25 mouse cellular contexts compared by ENCODE assay signal in the genomic region with DNA sequence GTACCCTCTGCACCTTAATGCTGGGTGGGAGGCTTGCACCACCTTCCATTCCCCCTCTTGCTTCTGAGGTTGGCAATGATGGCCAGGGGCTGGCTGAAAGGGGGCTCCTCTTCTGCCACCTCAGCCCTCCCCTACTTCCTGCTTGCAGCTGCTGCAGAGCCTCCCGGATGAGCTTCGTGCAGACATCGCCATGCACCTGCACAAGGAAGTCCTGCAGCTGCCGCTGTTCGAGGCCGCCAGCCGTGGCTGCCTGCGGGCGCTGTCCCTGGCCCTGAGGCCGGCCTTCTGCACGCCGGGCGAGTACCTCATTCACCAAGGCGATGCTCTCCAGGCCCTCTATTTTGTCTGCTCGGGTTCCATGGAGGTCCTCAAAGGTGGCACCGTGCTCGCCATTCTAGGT. TPM values are rescaled to one million over a fixed set of nuclear protein-coding genes. Genes with fewer than 3 reads are reported as not detected.
A peak's percentile ranks its signal among the peaks of the same experiment; 100 is the strongest.
DNase-seq lines count a peak whose midpoint lies in the region; ATAC-seq and TF ChIP-seq lines count a peak whose summit lies in the region.
"Had no signal": no experiment of that assay in that cellular context is flagged by ENCODE, and none has a peak within 500 bp of the region (broad histone marks: within the 10 kb centered on the region; RNA-seq: fewer than 3 reads in every experiment).

No protein-coding gene starts in this region.

- ATAC-seq in neural tube, embryonic 13.5 days (ENCODE audit: low read depth): no peak
- ATAC-seq in inflammation-experienced regulatory T-cells, adult 6 months: peak; percentile 58
- no peak for ATAC-seq in cerebellum, adult (ENCODE audit: insufficient number of reproducible peaks, low FRiP score, low TSS enrichment)
- ATAC-seq: forebrain, postnatal 0 days; intestine, postnatal 0 days had no signal

- H3K4me2 ChIP-seq in neural tube, embryonic 13.5 days: no peak overlapping the region
- H3K4me2 ChIP-seq: embryonic facial prominence, embryonic 12.5 days; heart, embryonic 12.5 days; hindbrain, embryonic 15.5 days; kidney, embryonic 15.5 days; limb, embryonic 13.5 days; liver, embryonic 13.5 days; lung, embryonic 14.5 days; stomach, embryonic 15.5 days had no signal

- no peak overlapping the region for H3K27ac ChIP-seq in neural tube, embryonic 13.5 days (replicated peaks)
- peak overlapping the region; percentile 88 for H3K27ac ChIP-seq in thymus, adult 2 months (ENCODE audit: control insufficient read depth, insufficient read depth, low read length)
- H3K27ac ChIP-seq: embryonic facial prominence, embryonic 12.5 days; hindbrain, embryonic 15.5 days; kidney, embryonic 15.5 days; limb, embryonic 13.5 days; liver, embryonic 13.5 days; stomach, embryonic 15.5 days had no signal

- peaks cover 49% of the 10 kb centered on the region for H3K27me3 ChIP-seq in neural tube, embryonic 13.5 days
- H3K27me3 ChIP-seq in thymus, adult 2 months (ENCODE audit: control insufficient read depth, insufficient read depth, low read length): no peaks in the 10 kb centered on the region

- no peaks in the 10 kb centered on the region for H3K36me3 ChIP-seq in neural tube, embryonic 13.5 days
- H3K36me3 ChIP-seq in thymus, adult 2 months (ENCODE audit: control insufficient read depth, insufficient read depth, low read length): no peaks in the 10 kb centered on the region
- H3K36me3 ChIP-seq: embryonic facial prominence, embryonic 12.5 days; G1E; heart, embryonic 12.5 days; hindbrain, embryonic 15.5 days; kidney, embryonic 15.5 days; limb, embryonic 13.5 days; liver, embryonic 13.5 days; stomach, embryonic 15.5 days had no signal

- no peaks in the 10 kb centered on the region for H3K4me1 ChIP-seq in neural tube, embryonic 13.5 days (replicated peaks)
- peaks cover 54% of the 10 kb centered on the region for H3K4me1 ChIP-seq in thymus, adult 2 months (replicated peaks; ENCODE audit: control insufficient read depth, insufficient read depth, low read length)
- H3K4me1 ChIP-seq: heart, embryonic 12.5 days; hindbrain, embryonic 15.5 days; limb, embryonic 13.5 days had no signal

- TF ChIP-seq CTCF in thymus, adult 2 months (IDR thresholded peaks at IDR 0.05; ENCODE audit: borderline replicate concordance, control insufficient read depth, extremely low read depth, insufficient read depth, low read length, poor library complexity): 0 out of 2 replicates have a peak, but pooled peaks have one; percentile 37

- H3K4me3 ChIP-seq in neural tube, embryonic 13.5 days: no peak overlapping the region
- H3K4me3 ChIP-seq in thymus, adult 2 months (ENCODE audit: control insufficient read depth, insufficient read depth, low read length): peak overlapping the region; percentile 50
- H3K4me3 ChIP-seq: embryonic facial prominence, embryonic 12.5 days; erythroblast, embryonic 14.5 days; heart, embryonic 12.5 days; hindbrain, embryonic 15.5 days; kidney, embryonic 15.5 days; limb, embryonic 13.5 days; liver, embryonic 13.5 days; stomach, embryonic 15.5 days had no signal

- DNase-seq in neural tube, embryonic 10.5 days (ENCODE audit: extremely low spot score, low spot score): no peak
- peak; percentile 84 for DNase-seq in thymus, adult 2 months
- no peak for DNase-seq in adrenal gland, postnatal 4 days (ENCODE audit: low spot score in 2 of 2)
- no peak for DNase-seq in adrenal gland, postnatal 10 days
- DNase-seq: cerebellum, adult 9-10 months; forebrain, postnatal 0 days; kidney, postnatal 4 days; liver, embryonic 13.5 days; lung, embryonic 14.5 days; lung, postnatal 36 days; right cerebral cortex, postnatal 14 days had no signal

- H3K9ac ChIP-seq in neural tube, embryonic 13.5 days: 0 out of 2 replicates have a peak overlapping the region, but pooled peaks have one; percentile 13
- H3K9ac ChIP-seq: embryonic facial prominence, embryonic 12.5 days; forebrain, postnatal 0 days; heart, embryonic 12.5 days; hindbrain, embryonic 15.5 days; kidney, embryonic 15.5 days; limb, embryonic 13.5 days; liver, embryonic 13.5 days; lung, embryonic 14.5 days; stomach, embryonic 15.5 days had no signal

- peak; percentile 66; the same call in 1 of the 2 replicates for TF ChIP-seq POLR2A in thymus, adult 2 months (IDR thresholded peaks at IDR 0.05; ENCODE audit: control insufficient read depth, extremely low read depth, insufficient read depth, low read length, poor library complexity)

- H3K9me3 ChIP-seq in neural tube, embryonic 13.5 days: no peaks in the 10 kb centered on the region
- H3K9me3 ChIP-seq: embryonic facial prominence, embryonic 12.5 days; G1E; heart, embryonic 12.5 days; hindbrain, embryonic 15.5 days; kidney, embryonic 15.5 days; limb, embryonic 13.5 days; liver, embryonic 13.5 days; stomach, embryonic 15.5 days had no signal

- 59% methylated on average over 17 of the region's 17 CpGs for WGBS in neural tube, embryonic 13.5 days
- 11% methylated on average over 17 of the region's 17 CpGs for WGBS in thymus, adult 2 months

RNA-seq across cellular contexts. Expression of a gene that starts 9.1 kb away (rescaled TPM):
- polyA plus RNA-seq in neural tube, embryonic 13.5 days (2015; fragmentation: Nextera tagmentation; extraction: Ambion mirVana): 0.74 and 0.84 TPM in 2 replicates
- not detected for polyA plus RNA-seq in inflammation-experienced regulatory T-cells, adult 6 months (2017; shearing (Covaris generic))
- polyA plus RNA-seq in thymus, adult 2 months (2012; rRNA removed): 83.5 and 85.5 TPM in 2 replicates
- total RNA-seq in adrenal gland, postnatal 4 days (2021): 1 to 10 TPM; 3.8 to 6.7 TPM
- total RNA-seq in adrenal gland, postnatal 10 days (2021): 1 to 10 TPM; 1.6 to 1.8 TPM
- total RNA-seq: gastrocnemius, adult 18-20 months; granulocyte monocyte progenitor cell, adult 5-6 weeks had no signal
- polyA plus RNA-seq: G1E had no signal

RNA-seq across cellular contexts. Expression of a gene that starts 18.0 kb away (rescaled TPM):
- 168 and 181 TPM in 2 replicates for polyA plus RNA-seq in neural tube, embryonic 13.5 days (2015; fragmentation: Nextera tagmentation; extraction: Ambion mirVana)
- polyA plus RNA-seq in inflammation-experienced regulatory T-cells, adult 6 months (2017; shearing (Covaris generic)): 10 to 100 TPM; 48.4 to 56.9 (median 49.1) TPM
- 131 and 133 TPM in 2 replicates for polyA plus RNA-seq in thymus, adult 2 months (2012; rRNA removed)
- total RNA-seq in adrenal gland, postnatal 4 days (2021): 10 to 100 TPM; 72.0 to 72.8 TPM
- total RNA-seq in adrenal gland, postnatal 10 days (2021): 10 to 100 TPM; 40.5 to 59.5 TPM

Comparison
In these comparisons a context has a peak if more than half of its experiments do, and no peak if none do; other contexts are left out.
1. RNA of a gene that starts 9.1 kb away (polyA plus RNA-seq): 83.5 to 85.5 TPM in thymus, adult 2 months; 0.74 to 0.84 TPM in neural tube, embryonic 13.5 days and not detected in inflammation-experienced regulatory T-cells, adult 6 months; every median in the first group is over 10 times any median in the second.